Mouse (Mus musculus): Measurements from ENCODE around the gene 4632433K11Rik.

DNA sequence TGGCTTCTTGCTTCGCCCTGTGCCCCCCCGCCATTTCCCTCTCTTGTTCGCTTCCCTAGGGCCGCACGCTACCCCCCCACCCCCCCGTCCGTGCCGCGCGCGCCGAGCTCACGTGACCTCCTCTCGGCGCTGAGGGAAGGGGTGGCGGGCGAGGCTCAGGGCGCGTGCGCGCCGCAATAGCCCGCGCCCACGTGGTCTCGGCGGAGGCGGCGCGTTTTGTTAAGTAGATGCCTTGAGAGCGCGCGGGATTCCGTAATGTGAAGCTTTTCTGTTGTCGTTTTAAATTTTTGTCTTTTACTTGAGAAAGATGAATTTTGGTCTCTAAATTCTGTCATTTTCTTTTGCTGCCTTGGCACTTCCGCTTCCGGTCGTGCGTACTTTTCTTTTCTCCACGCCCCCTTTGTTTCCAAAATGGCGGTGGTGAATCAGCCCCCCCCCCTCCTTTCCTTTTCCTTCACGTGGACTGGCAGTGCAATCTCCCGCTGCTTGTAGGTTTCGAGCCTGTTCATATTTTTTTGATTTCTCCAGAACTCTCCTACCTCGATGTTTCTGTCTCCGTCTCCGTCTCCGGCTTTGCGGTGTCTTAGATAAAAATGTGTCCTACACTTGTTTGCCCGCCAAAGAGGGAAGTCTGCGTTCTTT lies 28.6 kb downstream of the 4632433K11Rik start:
- TF ChIP-seq HCFC1 (IDR thresholded peaks at IDR 0.05; ENCODE audit: borderline replicate concordance, insufficient read depth, low read length) (no peak; the same call in 1 of the 2 replicates), ZC3H11A (IDR thresholded peaks at IDR 0.05; ENCODE audit: borderline replicate concordance, low read depth, low read length) (no peak), ZNF384 (IDR thresholded peaks at IDR 0.05; ENCODE audit: low read depth, low read length) (no peak)

Data from ES-E14 (cell line).